Mouse (Mus musculus): ENCODE results near the gene Pde8a.
"Not testable (repeated sequence)": the region's sequence is repeated elsewhere in the genome, so short reads cannot be mapped to it uniquely, and the experiment has no call there.

The Pde8a gene

GRCm38 (mm10) chr7:81213347-81214152, at the start of gene Pde8a:
TSS of gene Pde8a (plus strand) at chr7:81213596.
- DNase-seq, result peak; percentile 31 to 45

- DNase-seq, result no peak
Measured at GRCm38 (mm10) chr7:81164411-81164810, 49.0 kb upstream of the Pde8a start.

- peak; percentile 36 to 44 for DNase-seq
Measured at GRCm38 (mm10) chr7:81167124-81167523, 46.3 kb upstream of the Pde8a start.

GRCm38 (mm10) chr7:81169351-81169750, 44.0 kb upstream of the Pde8a start:
- no peak for DNase-seq

- no peak for DNase-seq
Measured at GRCm38 (mm10) chr7:81173931-81174330, 39.5 kb upstream of the Pde8a start.

GRCm38 (mm10) chr7:81174654-81175053, 38.7 kb upstream of the Pde8a start:
- DNase-seq, result no peak

- no peak for DNase-seq
Measured at GRCm38 (mm10) chr7:81176187-81176769, 37.1 kb upstream of the Pde8a start.

- no peak for DNase-seq
Measured at GRCm38 (mm10) chr7:81179494-81179893, 33.9 kb upstream of the Pde8a start.

- no peak for DNase-seq
Measured at GRCm38 (mm10) chr7:81182492-81183175, 30.8 kb upstream of the Pde8a start.

GRCm38 (mm10) chr7:81183181-81183580, 30.2 kb upstream of the Pde8a start:
- no peak for DNase-seq

- DNase-seq, result no peak
Measured at GRCm38 (mm10) chr7:81184136-81184535, 29.3 kb upstream of the Pde8a start.

- no peak for DNase-seq
Measured at GRCm38 (mm10) chr7:81184651-81185050, 28.7 kb upstream of the Pde8a start.

- DNase-seq, result not testable (repeated sequence)
Measured at GRCm38 (mm10) chr7:81186036-81186435, 27.4 kb upstream of the Pde8a start.

- DNase-seq, result no peak
Measured at GRCm38 (mm10) chr7:81189180-81189579, 24.2 kb upstream of the Pde8a start.

GRCm38 (mm10) chr7:81195509-81195908, 17.9 kb upstream of the Pde8a start:
- DNase-seq, result no peak

GRCm38 (mm10) chr7:81196796-81197195, 16.6 kb upstream of the Pde8a start:
- DNase-seq, result no peak

GRCm38 (mm10) chr7:81198538-81198937, 14.9 kb upstream of the Pde8a start:
- no peak for DNase-seq

- no peak for DNase-seq
Measured at GRCm38 (mm10) chr7:81199109-81199508, 14.3 kb upstream of the Pde8a start.

- DNase-seq, result no peak
Measured at GRCm38 (mm10) chr7:81199757-81200156, 13.6 kb upstream of the Pde8a start.

GRCm38 (mm10) chr7:81202389-81202788, 11.0 kb upstream of the Pde8a start:
- DNase-seq, result no peak

GRCm38 (mm10) chr7:81203576-81203975, 9.8 kb upstream of the Pde8a start:
- DNase-seq, result not testable (repeated sequence)

GRCm38 (mm10) chr7:81208944-81209343, 4.5 kb upstream of the Pde8a start:
- peak; percentile 82 to 83 for DNase-seq

- no peak for DNase-seq
Measured at GRCm38 (mm10) chr7:81209979-81210685, 3.3 kb upstream of the Pde8a start.
